Mouse (Mus musculus) forebrain, postnatal 0 days (tissue): Measurements from ENCODE around the gene Tbx2. TPM values are rescaled to one million over a fixed set of nuclear protein-coding genes. Genes with fewer than 3 reads are reported as not detected.

Experiments used
- ATAC-seq: fragments of 200-750 bp; cut with Nextera tagmentation; 2 replicates; pipeline ENCODE4 v1.8.0; 2017; ENCODE audit warnings: mild to moderate bottlenecking, moderate library complexity
- DNase-seq: peaks from one replicate; pipeline ENCODE4 v3.0.0-alpha.2; 2015
- H3K27ac ChIP-seq: fragments of 300-500 bp; sonication (generic); 2 replicates; pipeline ENCODE4 v1.5.1; 2014; ENCODE audit warnings: low read depth, mild to moderate bottlenecking, antibody characterized with exemption, low read length, moderate library complexity, mixed read lengths
- H3K27me3 ChIP-seq: fragments of 300-500 bp; sonication (generic); 2 replicates; pipeline ENCODE4 v1.6.1; 2014; ENCODE audit warnings: mild to moderate bottlenecking, low read length, mixed read lengths; ENCODE audit not compliant: insufficient read depth
- H3K36me3 ChIP-seq: fragments of 300-500 bp; sonication (generic); 2 replicates; pipeline ENCODE4 v1.6.1; 2014; ENCODE audit warnings: mild to moderate bottlenecking, moderate library complexity; ENCODE audit not compliant: insufficient read depth
- H3K4me1 ChIP-seq: fragments of 300-500 bp; sonication (generic); 2 replicates; pipeline ENCODE4 v1.6.1; 2014; ENCODE audit warnings: antibody characterized with exemption; ENCODE audit not compliant: insufficient read depth
- H3K4me2 ChIP-seq: fragments of 300-500 bp; sonication (generic); 2 replicates; pipeline ENCODE4 v1.6.1; 2014; ENCODE audit warnings: low read depth, mild to moderate bottlenecking, moderate library complexity
- H3K4me3 ChIP-seq: fragments of 300-500 bp; sonication (generic); 2 replicates; pipeline ENCODE4 v1.5.1; 2014; ENCODE audit warnings: low read depth, low read length, mixed read lengths
- H3K9ac ChIP-seq: fragments of 300-500 bp; sonication (generic); 2 replicates; pipeline ENCODE4 v1.6.1; 2014; ENCODE audit warnings: mild to moderate bottlenecking
- H3K9me3 ChIP-seq: fragments of 300-500 bp; sonication (generic); 2 replicates; pipeline ENCODE4 v1.6.1; 2016; ENCODE audit warnings: low read length
- CTCF ChIP-seq: sonication (generic); IDR thresholded peaks from 2 replicates; pipeline ENCODE4 v1.5.1; 2016; ENCODE audit warnings: antibody characterized with exemption, control low read depth, low read depth
- WGBS: fragments of 180-500 bp; shearing (Covaris S2); extraction: QIAGEN DNeasy Blood & Tissue Kit; methylation state at CpG from one replicate; pipeline ENCODE4 v1.1.7; 2014; 5-methylcytosine and 5-hydroxymethylcytosine counted together
- polyA plus RNA-seq: library from polyadenylated mRNA; unstranded; fragments of >200 nt; fragmentation: Nextera tagmentation; extraction: Ambion mirVana; gene quantifications from 2 replicates; pipeline ENCODE4 v1.2.1, GENCODE M21; 2015
- total RNA-seq: library from RNA; depleted of rRNA; stranded (reverse); fragments of >200 nt; gene quantifications from 2 replicates; pipeline ENCODE4 v1.2.3, GENCODE M21; 2014

The Tbx2 gene
- total and polyA plus RNA-seq, 2 experiments from 2014 or later, result 0.44 to 5.1 TPM

- DNase-seq (no peak), ATAC-seq (no peak)
- Histone ChIP-seq H3K4me1 (no peaks in the 10 kb centered on the region), H3K27me3 (peaks cover 40% of the 10 kb centered on the region), H3K27ac (no peak overlapping the region), H3K9ac (no peak overlapping the region), H3K4me3 (no peak overlapping the region), H3K4me2 (no peak overlapping the region), H3K9me3 (no peaks in the 10 kb centered on the region), H3K36me3 (no peaks in the 10 kb centered on the region)
- no peak for TF ChIP-seq CTCF
- 90% methylated on average over 4 of the region's 4 CpGs for WGBS
Observed at GRCm38 (mm10) chr11:85823794-85824193, 8.6 kb upstream of the Tbx2 start.

- Histone ChIP-seq H3K9ac (no peak overlapping the region), H3K4me3 (no peak overlapping the region), H3K4me2 (no peak overlapping the region), H3K36me3 (no peaks in the 10 kb centered on the region), H3K9me3 (no peaks in the 10 kb centered on the region), H3K4me1 (no peaks in the 10 kb centered on the region), H3K27ac (no peak overlapping the region), H3K27me3 (peaks cover 51% of the 10 kb centered on the region)
- no peak for ATAC-seq
- 74% methylated on average over 10 of the region's 10 CpGs for WGBS
- no peak for DNase-seq
- TF ChIP-seq CTCF, result no peak
Observed at GRCm38 (mm10) chr11:85825031-85825430, 7.3 kb upstream of the Tbx2 start.

GRCm38 (mm10) chr11:85825823-85826222, 6.5 kb upstream of the Tbx2 start:
- Histone ChIP-seq H3K4me3 (no peak overlapping the region), H3K27ac (no peak overlapping the region), H3K36me3 (no peaks in the 10 kb centered on the region), H3K4me1 (no peaks in the 10 kb centered on the region), H3K27me3 (peaks cover 57% of the 10 kb centered on the region), H3K9me3 (no peaks in the 10 kb centered on the region), H3K9ac (no peak overlapping the region), H3K4me2 (no peak overlapping the region)
- DNase-seq (no peak), ATAC-seq (no peak)
- WGBS, result 89% methylated on average over 7 of the region's 7 CpGs
- no peak for TF ChIP-seq CTCF

GRCm38 (mm10) chr11:85827342-85827741, 5.0 kb upstream of the Tbx2 start:
- TF ChIP-seq CTCF, result no peak
- H3K27me3 ChIP-seq, result peaks cover 67% of the 10 kb centered on the region
- ATAC-seq (no peak), DNase-seq (no peak)
- H3K36me3 ChIP-seq, result no peaks in the 10 kb centered on the region
- 17% methylated on average over 9 of the region's 9 CpGs for WGBS
- no peak overlapping the region for H3K9ac ChIP-seq
- no peaks in the 10 kb centered on the region for H3K9me3 ChIP-seq
- H3K27ac ChIP-seq, result no peak overlapping the region
- H3K4me2 ChIP-seq, result no peak overlapping the region
- no peaks in the 10 kb centered on the region for H3K4me1 ChIP-seq
- no peak overlapping the region for H3K4me3 ChIP-seq

- Histone ChIP-seq H3K9ac (no peak overlapping the region), H3K4me2 (no peak overlapping the region)
Observed at GRCm38 (mm10) chr11:85828691-85829519, 3.4 kb upstream of the Tbx2 start.

GRCm38 (mm10) chr11:85829520-85830440, 2.6 kb upstream of the Tbx2 start:
- Histone ChIP-seq H3K36me3 (no peaks in the 10 kb centered on the region), H3K4me3 (0 out of 2 replicates have a peak overlapping the region, but pooled peaks have one; percentile 3), H3K4me2 (peak overlapping the region; percentile 30; the same call in 1 of the 2 replicates), H3K27me3 (peaks cover 75% of the 10 kb centered on the region), H3K27ac (no peak overlapping the region), H3K9ac (no peak overlapping the region), H3K4me1 (no peaks in the 10 kb centered on the region), H3K9me3 (no peaks in the 10 kb centered on the region)
- TF ChIP-seq CTCF, result no peak
- DNase-seq (peak; percentile 24), ATAC-seq (no peak)
- WGBS, result 4% methylated on average over 59 of the region's 61 CpGs

More at GRCm38 (mm10) chr11:85828691-85829519, 3.4 kb upstream of the Tbx2 start:
- Histone ChIP-seq H3K36me3 (no peaks in the 10 kb centered on the region), H3K27me3 (peaks cover 69% of the 10 kb centered on the region), H3K4me1 (no peaks in the 10 kb centered on the region), H3K9me3 (no peaks in the 10 kb centered on the region), H3K4me3 (no peak overlapping the region), H3K27ac (no peak overlapping the region)
- 7% methylated on average over 38 of the region's 38 CpGs for WGBS
- no peak for DNase-seq
- TF ChIP-seq CTCF, result no peak
- ATAC-seq, result no peak
